Mouse (Mus musculus) fat pad, adult 2 months (tissue): ENCODE measurements around the gene Rasgef1b.

Experiments
- DNase-seq: peaks from one replicate; pipeline ENCODE4 v3.0.0-alpha.2; 2011; ENCODE audit warnings: low read depth, low spot score; ENCODE audit errors: extremely low read depth

Rasgef1b gene

GRCm38 (mm10) chr5:99327019-99327418 lies 401.8 kb downstream of the Rasgef1b start:
- DNase-seq = no peak

GRCm38 (mm10) chr5:99325301-99325700 lies 403.6 kb downstream of the Rasgef1b start:
- DNase-seq = no peak

GRCm38 (mm10) chr5:99320783-99321182 lies 408.1 kb downstream of the Rasgef1b start:
- no peak for DNase-seq

GRCm38 (mm10) chr5:99297939-99298338 lies 430.9 kb downstream of the Rasgef1b start:
- no peak for DNase-seq

- DNase-seq = no peak
Measured at GRCm38 (mm10) chr5:99296348-99296747, 432.5 kb downstream of the Rasgef1b start.

- DNase-seq = no peak
Measured at GRCm38 (mm10) chr5:99292287-99292851, 436.5 kb downstream of the Rasgef1b start.

- no peak for DNase-seq
Measured at GRCm38 (mm10) chr5:99291084-99291830, 437.6 kb downstream of the Rasgef1b start.

- DNase-seq = no peak
Measured at GRCm38 (mm10) chr5:99288262-99288661, 440.6 kb downstream of the Rasgef1b start.

GRCm38 (mm10) chr5:99287647-99288185 lies 441.1 kb downstream of the Rasgef1b start:
- no peak for DNase-seq

GRCm38 (mm10) chr5:99286575-99286974 lies 442.3 kb downstream of the Rasgef1b start:
- DNase-seq = no peak

GRCm38 (mm10) chr5:99286024-99286423 lies 442.8 kb downstream of the Rasgef1b start:
- DNase-seq = no peak

GRCm38 (mm10) chr5:99284369-99284768 lies 444.5 kb downstream of the Rasgef1b start:
- peak; percentile 50 for DNase-seq

GRCm38 (mm10) chr5:99283636-99284035 lies 445.2 kb downstream of the Rasgef1b start:
- DNase-seq = no peak

- DNase-seq = no peak
Measured at GRCm38 (mm10) chr5:99280536-99280935, 448.3 kb downstream of the Rasgef1b start.

- DNase-seq = no peak
Measured at GRCm38 (mm10) chr5:99279016-99279757, 449.7 kb downstream of the Rasgef1b start.

GRCm38 (mm10) chr5:99278364-99278763 lies 450.5 kb downstream of the Rasgef1b start:
- DNase-seq = no peak

GRCm38 (mm10) chr5:99277536-99277935 lies 451.3 kb downstream of the Rasgef1b start:
- DNase-seq = no peak

GRCm38 (mm10) chr5:99274119-99274563 lies 454.7 kb downstream of the Rasgef1b start:
- DNase-seq = no peak

- DNase-seq = no peak
Measured at GRCm38 (mm10) chr5:99271531-99271930, 457.3 kb downstream of the Rasgef1b start.

- no peak for DNase-seq
Measured at GRCm38 (mm10) chr5:99269131-99269530, 459.7 kb downstream of the Rasgef1b start.

- no peak for DNase-seq
Measured at GRCm38 (mm10) chr5:99267338-99267737, 461.5 kb downstream of the Rasgef1b start.

- no peak for DNase-seq
Measured at GRCm38 (mm10) chr5:99266301-99266700, 462.6 kb downstream of the Rasgef1b start.
